Mouse (Mus musculus) heart, postnatal 0 days (tissue): ENCODE data around the gene Glis3.

ENCODE experiments used
- CTCF ChIP-seq: IDR thresholded peaks from 2 replicates; pipeline ENCODE4 v1.5.1; 2016; ENCODE audit warnings: antibody characterized with exemption, control low read depth, low read depth
- EP300 ChIP-seq: IDR thresholded peaks from 2 replicates; pipeline ENCODE4 v1.6.1; 2016; ENCODE audit warnings: antibody characterized with exemption, low read depth

GRCm38 (mm10) chr19:28395584-28395861 is 284.4 kb downstream of the Glis3 start:
- TF ChIP-seq CTCF, result no peak
- no peak for TF ChIP-seq EP300
